Mouse (Mus musculus): ENCODE results near the gene Naa15. TPM values are rescaled to one million over a fixed set of nuclear protein-coding genes. Genes with fewer than 3 reads are reported as not detected.

Naa15 gene
- polyA plus RNA-seq, 1 experiment from 2014 or later = 49.9 TPM

DNA sequence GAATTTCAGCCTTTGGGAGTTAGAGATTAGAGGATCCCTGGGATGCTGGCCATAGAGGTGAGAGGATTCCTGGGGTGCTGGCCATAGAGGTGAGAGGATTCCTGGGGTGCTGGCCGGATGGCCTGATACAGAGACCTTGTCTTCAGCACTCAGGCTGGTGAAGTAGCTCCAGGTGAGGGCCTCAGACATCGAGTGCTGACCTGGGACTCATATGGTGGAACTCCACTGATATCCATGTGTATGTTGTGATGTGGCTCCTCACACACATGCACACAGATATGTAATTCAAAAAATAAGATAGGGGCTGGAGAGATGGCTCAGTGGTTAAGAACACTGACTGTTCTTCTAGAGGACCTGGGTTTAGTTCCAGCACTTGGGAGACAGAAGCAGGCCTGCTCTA, 64.9 kb downstream of the Naa15 start:
- Histone ChIP-seq H3K36me3 (peaks cover 10% of the 10 kb centered on the region), H3K9me3 (replicated peaks) (no peaks in the 10 kb centered on the region), H3K9ac (no peak overlapping the region), H3K4me1 (peaks cover 16% of the 10 kb centered on the region), H3K27ac (no peak overlapping the region), H3K27me3 (replicated peaks) (no peaks in the 10 kb centered on the region), H3K4me2 (no peak overlapping the region), H3K4me3 (no peak overlapping the region)
- ATAC-seq = no peak
- WGBS (ENCODE audit: insufficient replicate concordance) = 39% methylated on average over 2 of the region's 2 CpGs

DNA sequence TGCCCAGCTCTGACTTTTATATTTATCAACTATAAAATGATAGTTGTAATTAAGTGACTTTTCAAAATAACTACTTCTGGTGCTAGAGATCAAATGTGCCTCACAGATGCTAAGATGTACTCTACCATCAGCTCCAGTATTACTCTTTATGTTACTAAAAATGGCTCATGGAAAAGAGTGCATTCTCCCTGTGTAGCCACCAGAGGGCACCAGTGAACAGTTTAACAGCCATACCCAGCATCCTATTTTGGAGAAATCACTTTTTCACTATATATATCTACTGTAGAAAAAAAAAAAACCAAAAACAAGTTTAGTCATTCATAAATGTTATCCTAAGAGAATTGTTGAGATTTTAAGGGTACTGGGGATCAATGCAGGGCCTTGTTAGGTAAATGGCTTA, 66.1 kb downstream of the Naa15 start:
- H3K27me3 ChIP-seq (replicated peaks) = no peaks in the 10 kb centered on the region

DNA sequence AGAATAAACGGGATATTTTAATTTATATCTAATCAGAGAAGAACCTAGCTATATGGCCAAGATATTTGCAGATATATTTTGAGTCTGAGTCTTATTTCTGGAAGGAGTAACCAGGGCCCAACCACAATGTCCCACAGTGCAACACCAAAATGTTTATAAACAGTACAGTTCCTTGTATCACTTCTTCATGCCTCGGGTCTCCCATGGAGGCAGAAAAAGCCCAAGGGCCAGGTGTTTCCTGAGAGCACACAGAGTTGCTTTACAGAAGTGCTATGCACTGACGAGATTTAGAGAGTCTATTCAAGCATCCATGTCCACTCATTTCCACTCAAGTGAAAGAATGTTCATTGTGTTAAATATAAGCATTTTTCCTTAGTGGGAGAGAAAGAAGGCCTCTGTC, 66.9 kb downstream of the Naa15 start:
- ATAC-seq = no peak
- no peak overlapping the region for H3K4me3 ChIP-seq
- H3K27ac ChIP-seq = no peak overlapping the region
- H3K27me3 ChIP-seq (replicated peaks) = no peaks in the 10 kb centered on the region
- H3K4me2 ChIP-seq = no peak overlapping the region
- 35% methylated on average over 3 of the region's 3 CpGs for WGBS (ENCODE audit: insufficient replicate concordance)
- H3K36me3 ChIP-seq = no peaks in the 10 kb centered on the region
- no peaks in the 10 kb centered on the region for H3K9me3 ChIP-seq (replicated peaks)
- no peak overlapping the region for H3K9ac ChIP-seq
- peaks cover 27% of the 10 kb centered on the region for H3K4me1 ChIP-seq

More for the DNA sequence above, 66.1 kb downstream of the Naa15 start:
- peaks cover 4% of the 10 kb centered on the region; the same call in 1 of the 2 replicates for H3K36me3 ChIP-seq
- no peak for ATAC-seq
- H3K9me3 ChIP-seq (replicated peaks) = no peaks in the 10 kb centered on the region
- H3K4me1 ChIP-seq = peaks cover 27% of the 10 kb centered on the region
- no peak overlapping the region for H3K4me2 ChIP-seq
- no peak overlapping the region for H3K9ac ChIP-seq
- H3K27ac ChIP-seq = no peak overlapping the region
- H3K4me3 ChIP-seq = no peak overlapping the region

DNA sequence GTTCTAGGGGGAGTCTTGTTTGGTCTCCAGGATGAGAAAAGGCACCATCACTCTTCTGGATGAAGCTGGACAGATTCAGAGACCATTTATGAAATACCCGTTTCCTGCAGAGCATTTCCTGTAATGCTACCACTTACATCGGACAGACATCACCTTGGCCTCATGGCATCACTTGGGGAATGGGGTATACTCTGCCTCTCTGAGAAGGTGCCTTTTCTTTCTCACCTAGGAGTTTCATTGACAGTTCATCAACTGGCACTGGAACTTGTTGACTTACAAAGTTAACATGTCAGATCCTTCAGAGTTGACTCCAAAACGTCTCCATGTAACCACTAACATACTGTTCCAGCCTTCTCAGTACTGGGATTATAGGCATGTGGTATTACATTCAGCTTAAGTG, 67.8 kb downstream of the Naa15 start:
- Histone ChIP-seq H3K4me2 (peak overlapping the region; percentile 96), H3K27me3 (replicated peaks) (no peaks in the 10 kb centered on the region), H3K4me3 (peak overlapping the region; percentile 79), H3K36me3 (no peaks in the 10 kb centered on the region), H3K9ac (peak overlapping the region; percentile 83), H3K4me1 (peaks cover 27% of the 10 kb centered on the region), H3K9me3 (replicated peaks) (no peaks in the 10 kb centered on the region), H3K27ac (0 out of 2 replicates have a peak overlapping the region, but pooled peaks have one; percentile 89)
- no peak for ATAC-seq
- WGBS (ENCODE audit: insufficient replicate concordance) = 56% methylated on average over 3 of the region's 3 CpGs

DNA sequence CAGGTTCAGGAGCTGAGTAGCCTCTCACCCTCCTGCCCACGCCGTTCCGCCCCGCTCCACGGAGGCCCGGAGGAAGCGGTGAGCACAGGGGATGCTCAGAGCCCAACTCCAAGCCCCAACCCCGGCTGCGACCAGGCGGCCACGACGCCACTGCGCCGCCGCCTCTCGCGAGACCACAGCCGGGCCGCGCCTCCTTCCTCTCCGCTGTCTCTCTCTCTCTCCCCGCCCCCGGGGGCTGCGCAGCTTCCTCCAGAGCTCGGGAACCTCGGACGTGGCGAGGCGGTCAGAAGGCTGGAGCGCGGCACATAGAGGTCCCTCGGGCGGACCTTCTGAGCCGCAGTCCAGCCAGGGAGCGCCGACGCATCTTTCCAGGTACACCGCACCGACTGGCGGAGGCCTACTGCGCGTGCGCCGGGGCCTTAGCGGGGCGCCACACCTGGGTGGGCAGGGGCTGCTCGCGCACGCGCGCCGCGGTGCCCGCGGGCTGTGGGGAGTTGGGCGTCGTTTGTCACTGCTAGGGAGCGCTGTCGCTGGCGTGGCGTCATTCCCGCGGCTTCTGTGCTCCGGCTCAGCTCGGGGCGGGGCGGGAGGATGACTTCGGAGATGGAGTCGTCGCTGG, 68.9 kb downstream of the Naa15 start, which contains the start of gene Rab33b:
TSS of gene Rab33b (plus strand) at position 180 of the 619 bp plus-strand sequence.
- Histone ChIP-seq H3K4me3 (peak within 1 kb of the TSS; percentile 79), H3K4me2 (peak within 1 kb of the TSS; percentile 96), H3K9me3 (replicated peaks) (no peaks in the 10 kb centered on the region), H3K9ac (peak within 1 kb of the TSS; percentile 83), H3K27ac (peak within 1 kb of the TSS; percentile 89), H3K27me3 (replicated peaks) (no peaks in the 10 kb centered on the region), H3K36me3 (no peaks in the 10 kb centered on the region), H3K4me1 (peaks cover 27% of the 10 kb centered on the region)
- WGBS (ENCODE audit: insufficient replicate concordance) = under 1% methylated on average over 70 of the region's 70 CpGs
- ATAC-seq = peak; percentile 94

DNA sequence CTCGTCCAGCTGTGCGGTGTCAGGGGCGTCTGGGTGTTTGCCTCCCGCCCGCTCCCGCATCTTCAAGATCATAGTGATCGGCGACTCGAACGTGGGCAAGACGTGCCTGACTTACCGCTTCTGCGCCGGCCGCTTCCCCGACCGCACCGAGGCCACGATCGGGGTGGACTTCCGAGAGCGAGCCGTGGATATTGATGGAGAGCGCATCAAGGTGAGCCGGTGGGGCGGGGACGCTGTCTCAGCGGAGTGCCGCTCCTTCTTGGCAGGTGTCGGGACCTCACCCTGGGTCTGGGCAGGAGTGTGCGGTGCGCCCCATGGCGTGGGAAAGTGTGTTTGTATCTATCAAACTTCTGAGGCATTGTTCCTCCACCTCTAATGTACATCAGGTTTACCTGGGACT, 69.4 kb downstream of the Naa15 start:
- peak overlapping the region; percentile 79 for H3K4me3 ChIP-seq
- no peaks in the 10 kb centered on the region for H3K9me3 ChIP-seq (replicated peaks)
- H3K36me3 ChIP-seq = no peaks in the 10 kb centered on the region
- peak; percentile 9 for ATAC-seq
- peak overlapping the region; percentile 96 for H3K4me2 ChIP-seq
- H3K27ac ChIP-seq = peak overlapping the region; percentile 89
- no peaks in the 10 kb centered on the region for H3K27me3 ChIP-seq (replicated peaks)
- under 1% methylated on average over 33 of the region's 33 CpGs for WGBS (ENCODE audit: insufficient replicate concordance)
- peak overlapping the region; percentile 83 for H3K9ac ChIP-seq
- H3K4me1 ChIP-seq = peaks cover 27% of the 10 kb centered on the region

DNA sequence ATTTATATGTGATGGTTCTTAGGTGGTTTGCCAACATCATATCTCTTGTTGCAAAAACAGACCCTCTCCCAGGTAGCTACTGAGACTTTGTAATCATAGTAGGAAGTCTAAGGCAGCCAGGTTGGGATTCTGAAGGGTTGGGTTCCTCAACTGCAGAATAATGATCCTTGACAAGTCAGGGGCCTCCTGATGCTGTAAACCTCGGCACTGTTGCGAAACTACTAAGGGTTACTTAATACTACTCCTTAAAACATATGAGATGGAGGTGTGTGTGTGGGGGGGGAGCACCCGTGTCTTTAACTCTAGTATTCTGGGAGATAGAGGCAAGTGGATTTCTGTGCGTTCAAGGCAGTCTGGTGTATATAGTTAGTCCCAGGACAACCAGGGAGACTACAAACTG, 70.4 kb downstream of the Naa15 start:
- WGBS (ENCODE audit: insufficient replicate concordance) = 60% methylated on average over 4 of the region's 4 CpGs
- Histone ChIP-seq H3K27ac (no peak overlapping the region), H3K27me3 (replicated peaks) (no peaks in the 10 kb centered on the region), H3K36me3 (no peaks in the 10 kb centered on the region), H3K9ac (peak overlapping the region; percentile 83; the same call in 1 of the 2 replicates), H3K9me3 (replicated peaks) (no peaks in the 10 kb centered on the region), H3K4me1 (peaks cover 27% of the 10 kb centered on the region), H3K4me2 (peak overlapping the region; percentile 96), H3K4me3 (peak overlapping the region; percentile 79; the same call in 1 of the 2 replicates)
- no peak for ATAC-seq

DNA sequence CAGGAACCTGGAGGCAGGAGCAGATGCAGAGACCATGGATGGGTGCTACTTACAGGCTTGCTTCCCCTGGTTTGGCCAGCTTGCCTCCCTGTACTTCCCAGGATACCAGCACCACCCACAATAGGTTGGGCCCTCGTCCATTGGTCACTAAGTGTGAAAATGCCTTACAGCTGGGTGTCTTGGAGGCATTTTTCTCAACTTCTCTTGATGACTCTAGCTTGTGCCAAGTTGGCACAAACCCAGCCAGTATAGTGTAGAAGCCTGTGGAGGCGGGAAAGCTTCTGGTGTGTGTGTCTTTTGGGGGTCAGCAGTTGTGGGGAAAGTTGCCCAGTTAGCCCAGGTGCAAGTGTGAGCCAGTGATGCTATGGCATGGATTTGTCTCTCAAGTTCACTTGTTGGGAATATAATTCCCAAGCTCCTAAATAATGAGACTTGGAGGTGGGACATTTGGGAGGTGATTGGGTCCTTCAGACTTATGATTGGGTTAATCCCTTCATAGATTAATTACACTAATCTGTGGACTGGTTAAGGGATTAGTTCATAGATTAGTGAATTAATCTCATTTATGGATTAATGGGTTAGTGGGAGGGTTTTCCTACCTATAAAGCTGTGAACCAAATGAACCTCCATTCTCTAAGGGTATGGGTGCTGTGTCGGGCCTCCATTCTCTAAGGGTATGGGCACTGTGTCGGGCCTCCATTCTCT, 71.7 kb downstream of the Naa15 start:
- 76% methylated on average over 4 of the region's 4 CpGs for WGBS (ENCODE audit: insufficient replicate concordance)
- H3K4me3 ChIP-seq = no peak overlapping the region
- peaks cover 27% of the 10 kb centered on the region for H3K4me1 ChIP-seq
- no peaks in the 10 kb centered on the region for H3K27me3 ChIP-seq (replicated peaks)
- ATAC-seq = no peak
- H3K4me2 ChIP-seq = no peak overlapping the region
- no peak overlapping the region for H3K9ac ChIP-seq
- no peaks in the 10 kb centered on the region for H3K9me3 ChIP-seq (replicated peaks)
- no peaks in the 10 kb centered on the region for H3K36me3 ChIP-seq
- no peak overlapping the region for H3K27ac ChIP-seq

DNA sequence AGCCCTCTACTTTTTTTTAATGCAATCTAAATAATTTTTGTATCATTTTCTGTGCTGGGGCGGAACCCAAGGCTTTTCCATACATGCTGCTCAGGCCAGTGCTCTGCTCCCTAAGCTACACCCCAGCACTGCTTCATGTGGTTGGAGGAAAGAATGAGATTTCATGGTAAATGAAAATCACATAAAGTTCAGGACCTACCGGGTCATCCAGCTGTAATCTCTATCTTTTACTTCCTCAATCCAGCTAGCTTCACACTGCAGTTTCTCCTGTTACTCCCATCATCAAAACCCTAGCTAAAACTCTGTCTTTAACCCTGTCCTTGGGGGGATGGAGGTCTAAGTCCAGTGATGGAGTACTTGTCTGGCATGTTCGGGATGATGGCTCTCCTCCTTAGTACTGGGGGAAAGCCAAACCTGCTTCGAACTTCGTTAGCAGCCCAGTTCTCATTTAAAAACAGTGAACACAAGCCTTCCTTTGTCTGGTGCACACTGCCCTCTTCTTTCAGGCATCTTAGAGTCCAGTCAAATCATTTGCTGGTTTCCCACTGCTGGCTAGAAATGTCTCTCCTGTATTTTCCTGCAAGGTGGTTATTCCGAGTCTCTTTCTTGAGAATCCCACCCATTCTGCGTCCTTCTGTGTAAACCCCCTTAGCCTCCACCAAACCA, 75.3 kb downstream of the Naa15 start:
- H3K4me2 ChIP-seq = no peak overlapping the region
- peaks cover 7% of the 10 kb centered on the region for H3K4me1 ChIP-seq
- no peak overlapping the region for H3K27ac ChIP-seq
- ATAC-seq = no peak
- H3K27me3 ChIP-seq (replicated peaks) = no peaks in the 10 kb centered on the region
- H3K4me3 ChIP-seq = no peak overlapping the region
- H3K9me3 ChIP-seq (replicated peaks) = no peaks in the 10 kb centered on the region
- no peak overlapping the region for H3K9ac ChIP-seq
- H3K36me3 ChIP-seq = peaks cover 15% of the 10 kb centered on the region
- WGBS (ENCODE audit: insufficient replicate concordance) = 76% methylated on average over 7 of the region's 7 CpGs

DNA sequence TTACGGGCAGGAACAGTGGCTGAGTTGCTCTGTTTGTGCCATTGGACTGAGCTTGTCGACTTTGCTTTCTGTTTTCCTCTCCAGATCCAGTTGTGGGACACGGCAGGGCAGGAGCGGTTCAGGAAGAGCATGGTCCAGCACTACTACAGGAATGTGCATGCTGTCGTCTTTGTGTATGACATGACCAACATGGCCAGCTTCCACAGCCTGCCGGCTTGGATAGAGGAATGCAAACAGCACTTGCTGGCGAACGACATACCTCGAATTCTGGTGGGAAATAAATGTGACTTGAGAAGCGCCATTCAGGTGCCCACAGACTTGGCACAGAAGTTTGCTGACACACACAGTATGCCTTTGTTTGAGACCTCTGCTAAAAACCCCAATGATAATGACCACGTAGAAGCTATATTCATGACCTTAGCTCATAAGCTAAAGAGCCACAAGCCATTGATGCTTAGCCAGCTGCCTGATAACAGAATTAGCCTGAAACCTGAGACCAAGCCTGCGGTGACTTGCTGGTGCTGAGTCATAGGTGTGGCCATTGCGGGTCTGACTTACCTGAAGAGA, 78.4 kb downstream of the Naa15 start:
- Histone ChIP-seq H3K36me3 (peaks cover 15% of the 10 kb centered on the region), H3K4me3 (no peak overlapping the region), H3K4me2 (no peak overlapping the region), H3K4me1 (0 out of 2 replicates have a peak, but pooled peaks cover 2% of the 10 kb centered on the region), H3K9me3 (replicated peaks) (no peaks in the 10 kb centered on the region), H3K27me3 (replicated peaks) (no peaks in the 10 kb centered on the region), H3K9ac (no peak overlapping the region), H3K27ac (no peak overlapping the region)
- ATAC-seq = no peak
- 83% methylated on average over 13 of the region's 13 CpGs for WGBS (ENCODE audit: insufficient replicate concordance)

DNA sequence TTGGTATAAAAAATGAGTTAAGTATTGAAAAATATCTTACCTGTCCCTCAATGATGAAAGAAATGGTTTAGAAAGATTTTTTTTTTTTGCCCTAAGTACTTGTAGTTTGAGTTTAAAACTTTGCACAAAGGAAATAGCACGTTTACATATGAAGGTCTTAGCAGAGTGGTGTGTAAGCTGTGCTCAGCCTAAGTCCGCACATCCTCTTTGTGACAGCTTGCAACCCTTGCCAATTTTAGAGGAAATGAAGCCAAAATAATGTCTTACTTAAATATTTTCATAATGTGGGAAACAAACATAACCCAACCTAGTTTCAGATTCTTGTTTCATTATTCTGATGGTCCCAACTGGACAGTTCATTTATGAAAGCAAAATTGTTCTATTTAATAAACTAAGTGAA, 79.5 kb downstream of the Naa15 start:
- Histone ChIP-seq H3K27me3 (replicated peaks) (no peaks in the 10 kb centered on the region), H3K4me3 (no peak overlapping the region), H3K4me2 (no peak overlapping the region), H3K27ac (no peak overlapping the region), H3K36me3 (peaks cover 15% of the 10 kb centered on the region), H3K9me3 (replicated peaks) (no peaks in the 10 kb centered on the region), H3K4me1 (0 out of 2 replicates have a peak, but pooled peaks cover 2% of the 10 kb centered on the region), H3K9ac (no peak overlapping the region)
- 73% methylated on average over 2 of the region's 2 CpGs for WGBS (ENCODE audit: insufficient replicate concordance)
- no peak for ATAC-seq

DNA sequence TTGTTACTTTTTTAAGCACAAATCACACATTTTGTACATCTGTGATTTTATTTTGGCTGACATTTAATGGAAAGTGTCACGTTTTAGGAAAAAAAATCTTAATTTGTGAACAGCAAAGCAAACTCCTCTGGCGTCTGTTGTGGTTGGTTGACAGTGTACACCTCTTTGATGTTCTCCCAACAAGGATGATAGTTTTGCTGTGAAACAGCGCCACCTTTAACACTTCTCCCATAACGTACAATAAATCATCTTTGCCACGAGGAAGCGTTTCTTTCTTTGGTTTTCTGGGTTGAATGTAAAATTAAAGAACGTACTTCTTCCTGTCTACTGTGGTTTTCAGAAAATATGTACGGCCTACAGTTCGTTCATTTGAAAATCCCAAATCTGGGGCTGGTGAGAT, 80.7 kb downstream of the Naa15 start:
- no peak overlapping the region for H3K4me3 ChIP-seq
- H3K4me1 ChIP-seq = 0 out of 2 replicates have a peak, but pooled peaks cover 2% of the 10 kb centered on the region
- H3K27ac ChIP-seq = no peak overlapping the region
- no peak overlapping the region for H3K4me2 ChIP-seq
- H3K9me3 ChIP-seq (replicated peaks) = no peaks in the 10 kb centered on the region
- WGBS (ENCODE audit: insufficient replicate concordance) = 77% methylated on average over 9 of the region's 9 CpGs
- no peaks in the 10 kb centered on the region for H3K27me3 ChIP-seq (replicated peaks)
- no peak overlapping the region for H3K9ac ChIP-seq
- no peak for ATAC-seq
- peaks cover 15% of the 10 kb centered on the region for H3K36me3 ChIP-seq

Measured in liver, embryonic 12.5 days (tissue).